Mouse (Mus musculus) thymus, adult 2 months (tissue): ENCODE results near the gene Cand2.

Experiments used
- CTCF ChIP-seq: fragments of 200-500 bp; IDR thresholded peaks from 2 replicates; pipeline ENCODE4 v1.5.1; 2012; ENCODE audit warnings: mild to moderate bottlenecking, control low read depth, low read length, moderate library complexity, borderline replicate concordance; ENCODE audit not compliant: control insufficient read depth, poor library complexity, insufficient read depth; ENCODE audit errors: extremely low read depth
- POLR2A ChIP-seq: fragments of 200-500 bp; IDR thresholded peaks from 2 replicates; pipeline ENCODE4 v1.6.1; 2012; ENCODE audit warnings: mild to moderate bottlenecking, low read length, control low read depth, moderate library complexity; ENCODE audit not compliant: control insufficient read depth, poor library complexity, insufficient read depth; ENCODE audit errors: extremely low read depth

DNA sequence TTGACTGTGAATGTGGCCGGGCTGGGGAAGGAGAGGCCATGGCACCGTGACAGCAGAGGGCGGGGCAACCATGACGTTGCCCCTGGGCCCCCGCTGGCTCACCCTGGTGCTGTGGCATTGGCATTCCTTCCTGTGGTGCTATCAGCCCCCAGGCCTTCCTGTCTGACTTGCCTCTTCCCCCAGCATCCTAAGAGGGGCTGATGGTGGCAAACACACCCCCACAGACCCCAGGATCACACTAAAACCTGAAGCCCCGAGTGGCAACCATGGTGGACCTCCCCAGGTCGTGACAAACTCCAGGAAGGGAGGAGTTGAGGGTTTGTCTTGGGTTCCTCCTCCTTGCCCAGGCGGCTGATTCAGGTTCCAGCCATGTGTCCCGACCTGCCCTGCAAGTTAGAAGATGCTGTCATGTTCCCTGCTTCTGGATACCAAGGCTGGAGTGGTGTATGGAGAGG is 15.3 kb upstream of the Cand2 start:
- TF ChIP-seq POLR2A (no peak), CTCF (no peak)
